Mouse (Mus musculus): ENCODE results near the gene Gm38392.

- no peak for TF ChIP-seq CTCF (IDR thresholded peaks at IDR 0.05; ENCODE audit: low read depth, low read length)
- no peak for TF ChIP-seq POLR2A (IDR thresholded peaks at IDR 0.05; ENCODE audit: borderline replicate concordance, low read depth, low read length)
Measured at GRCm38 (mm10) chr3:88203456-88203855, 83.6 kb downstream of the Gm38392 start.
